Mouse (Mus musculus): ENCODE results near the gene Auts2.

- TF ChIP-seq CTCF (IDR thresholded peaks at IDR 0.05; ENCODE audit: insufficient read depth, low read length) (no peak), POLR2A (IDR thresholded peaks at IDR 0.05; ENCODE audit: borderline replicate concordance, extremely low read depth, low read depth, low read length) (no peak)
Observed at GRCm38 (mm10) chr5:131586332-131586700, 956.8 kb downstream of the Auts2 start.

Measured in lung, adult 2 months (tissue).